Mouse (Mus musculus): ENCODE measurements around the gene Insc.

- TF ChIP-seq CTCF (conservative IDR thresholded peaks at IDR 0.05; ENCODE audit: low read length) (no peak), POU5F1 (IDR thresholded peaks at IDR 0.05; ENCODE audit: borderline replicate concordance, low read length) (no peak), NANOG (IDR thresholded peaks at IDR 0.05; ENCODE audit: borderline replicate concordance, low read length) (no peak)
Observed at GRCm38 (mm10) chr7:114783291-114783690, 39.8 kb downstream of the Insc start.
